Mouse (Mus musculus) liver, embryonic 12.5 days (tissue): ENCODE results near the gene Got1. TPM values are rescaled to one million over a fixed set of nuclear protein-coding genes. Genes with fewer than 3 reads are reported as not detected.
"Not testable (repeated sequence)": the region's sequence is repeated elsewhere in the genome, so short reads cannot be mapped to it uniquely, and the experiment has no call there.

Experiments
- ATAC-seq: fragments of 200-750 bp; cut with Nextera tagmentation; 2 replicates; pipeline ENCODE4 v1.8.0; 2017; ENCODE audit warnings: moderate number of reproducible peaks, mild to moderate bottlenecking, moderate library complexity
- H3K27ac ChIP-seq: fragments of 300-500 bp; sonication (generic); 2 replicates; pipeline ENCODE4 v1.5.1; 2016; ENCODE audit warnings: mild to moderate bottlenecking
- H3K27me3 ChIP-seq: fragments of 300-500 bp; sonication (generic); replicated peaks from 2 replicates; pipeline ENCODE4 v1.6.1; 2016; ENCODE audit warnings: mild to moderate bottlenecking, moderate library complexity
- H3K36me3 ChIP-seq: fragments of 300-500 bp; sonication (generic); 2 replicates; pipeline ENCODE4 v1.6.1; 2016; ENCODE audit warnings: mild to moderate bottlenecking, moderate library complexity
- H3K4me1 ChIP-seq: fragments of 300-500 bp; sonication (generic); 2 replicates; pipeline ENCODE4 v1.6.1; 2016
- H3K4me2 ChIP-seq: fragments of 300-500 bp; sonication (generic); 2 replicates; pipeline ENCODE4 v1.6.1; 2016; ENCODE audit warnings: mild to moderate bottlenecking, moderate library complexity
- H3K4me3 ChIP-seq: fragments of 300-500 bp; sonication (generic); 2 replicates; pipeline ENCODE4 v1.5.1; 2016; ENCODE audit warnings: mild to moderate bottlenecking, moderate library complexity
- H3K9ac ChIP-seq: fragments of 300-500 bp; sonication (generic); 2 replicates; pipeline ENCODE4 v1.6.1; 2016; ENCODE audit warnings: mild to moderate bottlenecking, moderate library complexity
- H3K9me3 ChIP-seq: fragments of 300-500 bp; sonication (generic); replicated peaks from 2 replicates; pipeline ENCODE4 v1.6.1; 2016; ENCODE audit warnings: mild to moderate bottlenecking, moderate library complexity
- WGBS: fragments of 180-500 bp; shearing (Covaris S2); methylation state at CpG from one replicate; pipeline ENCODE4 v1.1.7; 2016; ENCODE audit not compliant: insufficient replicate concordance; 5-methylcytosine and 5-hydroxymethylcytosine counted together
- polyA plus RNA-seq: library from polyadenylated mRNA; unstranded; fragments of >200 nt; fragmentation: Nextera tagmentation; extraction: Ambion mirVana; gene quantifications from 2 replicates; pipeline ENCODE4 v1.2.1, GENCODE M21; 2016

Gene Got1
- polyA plus RNA-seq, 1 experiment from 2014 or later: 27.6 TPM

DNA sequence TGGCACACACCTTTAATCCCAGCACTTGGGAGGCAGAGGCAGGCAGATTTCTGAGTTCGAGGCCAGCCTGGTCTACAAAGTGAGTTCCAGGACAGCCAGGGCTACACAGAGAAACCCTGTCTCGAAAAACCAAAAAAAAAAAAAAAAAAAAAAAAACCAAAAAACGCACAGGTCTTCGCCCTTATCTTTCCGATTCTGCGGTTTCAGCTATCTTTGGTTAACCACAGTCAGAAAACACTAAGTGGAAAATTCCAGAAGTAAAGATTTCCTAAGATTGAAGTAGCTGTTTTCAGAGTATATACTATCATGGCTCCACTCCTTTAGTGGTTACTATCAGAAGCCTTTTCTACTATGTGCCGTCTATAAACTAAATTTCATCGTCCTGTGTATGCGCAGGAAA is 20.8 kb downstream of the Got1 start:
- not testable (repeated sequence) for H3K4me3 ChIP-seq, H3K4me2 ChIP-seq, H3K4me1 ChIP-seq, H3K9ac ChIP-seq, ATAC-seq, H3K27me3 ChIP-seq, H3K27ac ChIP-seq, H3K9me3 ChIP-seq
- peaks cover 83% of the 10 kb centered on the region for H3K36me3 ChIP-seq
- 72% methylated on average over 8 of the region's 9 CpGs for WGBS

DNA sequence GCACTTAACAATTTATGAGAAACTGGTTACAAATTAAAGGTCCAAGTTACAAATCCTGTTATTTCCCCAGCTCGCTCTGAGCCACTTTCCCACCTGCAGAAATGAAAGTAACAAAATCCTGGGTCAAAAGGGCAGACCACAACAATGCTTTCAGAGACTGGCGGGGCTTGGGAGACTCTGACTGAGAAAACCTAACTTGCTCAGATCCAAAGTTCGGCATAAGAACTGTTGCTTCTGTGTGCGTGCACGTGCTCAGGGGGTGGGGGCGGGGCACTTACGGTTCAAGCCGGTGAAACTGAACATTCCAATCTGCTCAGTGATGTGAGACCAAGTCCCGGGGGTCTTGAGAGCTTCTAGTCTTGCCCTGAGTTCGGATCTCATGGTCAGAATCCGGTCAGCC is 21.8 kb downstream of the Got1 start:
- Histone ChIP-seq H3K36me3 (peaks cover 81% of the 10 kb centered on the region), H3K27me3 (no peaks in the 10 kb centered on the region)
- 80% methylated on average over 11 of the region's 11 CpGs for WGBS

DNA sequence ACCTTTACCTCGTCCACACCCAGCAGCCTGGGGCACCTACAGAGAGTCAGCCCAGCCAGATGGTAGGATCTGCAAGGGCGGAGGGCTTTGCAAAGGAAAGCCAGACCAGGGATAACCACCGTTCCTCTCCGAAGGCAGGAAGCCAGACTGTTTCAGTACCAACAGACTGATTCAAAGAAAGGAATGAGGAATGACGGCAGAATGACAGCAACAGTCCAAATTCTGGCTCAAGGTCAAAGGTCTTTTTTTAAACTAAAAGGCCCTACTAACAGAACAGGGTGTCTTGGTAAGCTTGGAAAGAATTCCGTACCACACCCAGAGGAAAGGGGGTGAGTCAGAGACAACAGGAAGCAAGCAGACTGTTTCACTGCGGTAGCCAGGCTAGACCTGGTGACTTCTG is 25.5 kb downstream of the Got1 start:
- WGBS: 78% methylated on average over 7 of the region's 7 CpGs
- ATAC-seq: no peak
- Histone ChIP-seq H3K4me2 (no peak overlapping the region), H3K27ac (no peak overlapping the region), H3K27me3 (no peaks in the 10 kb centered on the region; the same call in 1 of the 2 replicates), H3K9ac (no peak overlapping the region), H3K4me1 (peaks cover 24% of the 10 kb centered on the region), H3K36me3 (peaks cover 49% of the 10 kb centered on the region), H3K4me3 (no peak overlapping the region), H3K9me3 (no peaks in the 10 kb centered on the region)

More for the DNA sequence above, 21.8 kb downstream of the Got1 start:
- Histone ChIP-seq H3K9ac (no peak overlapping the region), H3K4me3 (no peak overlapping the region), H3K9me3 (no peaks in the 10 kb centered on the region), H3K4me1 (no peaks in the 10 kb centered on the region), H3K4me2 (no peak overlapping the region), H3K27ac (no peak overlapping the region)
- ATAC-seq: no peak

DNA sequence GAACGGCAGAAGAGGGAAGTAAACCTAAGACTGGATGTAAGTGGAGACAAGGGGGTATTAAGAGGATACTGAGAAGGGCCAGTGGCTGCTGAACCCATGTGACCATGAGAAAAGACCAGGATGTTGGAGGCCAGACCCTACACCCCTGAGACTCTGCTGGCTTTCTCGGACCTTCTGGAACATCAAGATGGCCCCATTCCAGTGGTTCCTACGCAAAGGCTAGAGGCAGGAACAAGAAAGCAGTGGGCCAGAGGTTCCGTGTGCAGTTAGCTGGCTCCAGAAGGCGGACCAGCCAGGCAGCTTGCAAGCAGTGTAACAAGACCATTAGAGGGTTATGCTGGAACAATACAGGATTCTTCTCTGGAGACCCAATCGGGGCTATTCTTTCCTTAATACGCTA is 27.0 kb downstream of the Got1 start:
- peaks cover 36% of the 10 kb centered on the region for H3K4me1 ChIP-seq
- no peak for ATAC-seq
- no peak overlapping the region for H3K4me3 ChIP-seq
- H3K36me3 ChIP-seq: peaks cover 38% of the 10 kb centered on the region
- no peaks in the 10 kb centered on the region; the same call in 1 of the 2 replicates for H3K27me3 ChIP-seq
- H3K4me2 ChIP-seq: no peak overlapping the region
- no peak overlapping the region for H3K27ac ChIP-seq
- 78% methylated on average over 7 of the region's 7 CpGs for WGBS
- H3K9me3 ChIP-seq: no peaks in the 10 kb centered on the region
- no peak overlapping the region for H3K9ac ChIP-seq

DNA sequence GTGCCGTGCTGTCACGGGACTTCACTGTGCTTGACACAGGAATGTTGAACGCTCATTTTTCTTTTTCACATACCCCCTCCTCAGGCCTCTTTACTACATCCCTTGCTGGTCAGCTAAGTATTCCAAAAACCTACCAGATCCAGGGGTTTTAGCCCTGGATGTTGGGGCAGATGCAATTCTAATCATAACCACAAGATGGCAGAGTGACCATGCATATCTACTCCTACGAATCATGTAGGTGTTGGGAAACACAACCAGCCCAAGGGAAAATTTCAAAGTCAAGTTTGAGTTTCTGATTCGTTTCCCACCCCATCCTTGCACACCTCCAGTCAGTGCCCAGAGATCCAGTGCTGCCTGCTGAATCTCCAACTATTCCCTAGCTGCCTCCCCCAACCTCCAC is 28.6 kb downstream of the Got1 start:
- Histone ChIP-seq H3K9me3 (no peaks in the 10 kb centered on the region), H3K4me2 (peak overlapping the region; percentile 77), H3K27me3 (no peaks in the 10 kb centered on the region; the same call in 1 of the 2 replicates), H3K36me3 (peaks cover 25% of the 10 kb centered on the region), H3K4me3 (no peak overlapping the region), H3K27ac (no peak overlapping the region), H3K4me1 (peaks cover 36% of the 10 kb centered on the region), H3K9ac (0 out of 2 replicates have a peak overlapping the region, but pooled peaks have one; percentile 27)
- ATAC-seq: no peak
- WGBS: 15% methylated on average over 5 of the region's 5 CpGs

DNA sequence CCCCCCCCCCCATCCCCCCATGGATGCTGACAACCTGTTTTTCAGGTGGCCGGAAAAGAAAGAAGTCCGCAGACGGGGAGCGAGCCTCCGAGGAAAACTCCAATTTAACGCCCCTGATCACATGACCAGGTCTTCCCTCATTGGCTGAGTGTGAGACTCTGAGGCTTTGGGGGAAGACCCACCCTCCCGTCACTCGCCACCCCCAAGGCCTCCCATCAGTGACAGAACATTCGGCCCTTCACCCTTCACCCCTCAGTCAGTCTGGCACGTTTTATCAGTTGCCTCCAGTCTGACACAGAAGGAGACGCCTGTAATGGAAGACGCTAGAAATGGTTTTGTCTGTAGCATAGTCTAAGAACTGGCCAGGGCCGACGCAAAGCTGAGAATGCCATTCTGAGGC is 29.5 kb downstream of the Got1 start:
- H3K27me3 ChIP-seq: no peaks in the 10 kb centered on the region; the same call in 1 of the 2 replicates
- no peaks in the 10 kb centered on the region for H3K9me3 ChIP-seq
- peak overlapping the region; percentile 77 for H3K4me2 ChIP-seq
- H3K4me3 ChIP-seq: peak overlapping the region; percentile 49
- peaks cover 16% of the 10 kb centered on the region for H3K36me3 ChIP-seq
- 6% methylated on average over 14 of the region's 14 CpGs for WGBS
- H3K27ac ChIP-seq: peak overlapping the region; percentile 82
- H3K9ac ChIP-seq: peak overlapping the region; percentile 61
- H3K4me1 ChIP-seq: peaks cover 36% of the 10 kb centered on the region
- ATAC-seq: peak; percentile 91

DNA sequence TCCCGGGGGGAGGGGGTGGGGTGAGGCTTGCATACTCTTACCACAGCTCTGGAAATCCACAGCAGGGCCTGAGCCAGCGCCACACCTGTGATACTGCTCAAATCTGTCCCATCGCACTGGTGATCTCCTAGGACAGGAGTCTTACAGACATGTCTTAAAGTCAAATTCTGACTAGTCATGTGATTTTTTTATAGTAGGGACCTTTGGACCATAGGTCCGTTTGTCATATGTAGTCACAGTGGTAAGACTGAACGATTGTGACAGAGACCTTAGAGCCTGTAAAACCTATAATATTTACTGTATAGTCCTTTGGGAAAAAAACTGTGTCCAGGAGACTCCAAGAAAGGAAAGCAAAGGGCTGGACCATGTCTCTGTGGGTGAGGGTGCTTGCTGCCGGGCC is 30.5 kb downstream of the Got1 start:
- H3K36me3 ChIP-seq: peaks cover 5% of the 10 kb centered on the region
- H3K9ac ChIP-seq: no peak overlapping the region
- no peak overlapping the region for H3K4me3 ChIP-seq
- peak overlapping the region; percentile 77; the same call in 1 of the 2 replicates for H3K4me2 ChIP-seq
- peaks cover 4% of the 10 kb centered on the region; the same call in 1 of the 2 replicates for H3K27me3 ChIP-seq
- ATAC-seq: no peak
- no peaks in the 10 kb centered on the region for H3K9me3 ChIP-seq
- 75% methylated on average over 6 of the region's 6 CpGs for WGBS
- H3K27ac ChIP-seq: no peak overlapping the region
- peaks cover 36% of the 10 kb centered on the region for H3K4me1 ChIP-seq

DNA sequence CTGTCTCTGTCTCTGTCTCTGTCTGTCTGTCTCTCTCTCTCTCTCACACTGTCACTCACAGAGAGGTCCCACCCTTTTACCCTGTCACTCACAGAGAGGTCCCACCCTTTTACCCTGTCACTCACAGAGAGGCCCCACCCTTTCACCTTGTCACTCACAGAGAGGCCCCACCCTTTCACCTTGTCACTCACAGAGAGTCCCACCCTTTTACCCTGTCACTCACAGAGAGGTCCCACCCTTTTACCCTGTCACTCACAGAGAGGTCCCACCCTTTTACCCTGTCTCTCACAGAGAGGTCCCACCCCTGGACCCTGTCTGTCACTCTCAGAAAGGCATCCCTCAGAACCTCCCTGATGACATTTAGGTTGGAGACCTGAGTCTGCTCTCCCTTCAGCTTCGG is 31.1 kb downstream of the Got1 start:
- not testable (repeated sequence) for H3K4me3 ChIP-seq, H3K9me3 ChIP-seq, H3K4me2 ChIP-seq, H3K36me3 ChIP-seq, H3K27me3 ChIP-seq, H3K9ac ChIP-seq, H3K27ac ChIP-seq
- peak; percentile 17; the same call in 1 of the 2 replicates for ATAC-seq
- peaks cover 36% of the 10 kb centered on the region for H3K4me1 ChIP-seq
- 67% methylated on average over 1 of the region's 1 CpGs for WGBS

DNA sequence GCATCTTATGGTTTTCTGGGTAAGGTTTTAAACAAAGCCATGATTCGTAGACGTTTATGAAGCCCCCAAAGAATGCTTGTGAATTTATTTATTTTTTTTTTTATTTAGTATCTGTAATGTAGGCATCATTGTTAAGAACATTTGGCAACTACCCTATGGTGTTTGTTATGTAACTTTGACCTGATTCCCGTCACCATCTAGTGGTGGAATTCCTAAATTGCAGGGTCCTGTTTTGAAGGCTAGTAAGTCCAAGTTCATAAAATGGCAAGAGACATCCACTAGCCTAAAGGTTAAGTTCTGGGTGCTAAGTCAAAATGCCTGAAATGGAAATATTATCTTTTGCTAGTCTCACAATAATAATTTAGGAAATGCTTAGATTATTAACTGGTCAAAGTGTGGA is 37.0 kb downstream of the Got1 start:
- no peak overlapping the region for H3K4me3 ChIP-seq

DNA sequence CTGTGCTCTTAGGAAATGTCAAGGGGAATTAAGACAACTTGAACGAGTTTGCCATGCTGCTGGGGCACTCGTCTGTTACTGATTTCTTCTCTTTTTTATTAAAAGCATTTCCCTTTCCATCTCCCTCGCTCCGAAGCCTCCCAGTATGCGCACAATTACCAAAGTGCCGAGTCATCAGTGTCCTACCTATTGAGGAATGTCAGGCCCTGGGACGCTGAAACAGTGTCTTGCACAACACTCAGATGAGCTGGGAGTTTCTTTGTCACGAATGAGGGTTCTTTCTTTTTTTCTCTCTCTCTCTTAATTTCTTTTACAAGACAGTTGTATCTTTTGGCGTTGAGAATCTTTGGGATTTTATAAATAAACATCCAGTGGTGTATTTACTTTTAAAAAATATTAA is 43.9 kb downstream of the Got1 start:
- Histone ChIP-seq H3K27me3 (peaks cover 14% of the 10 kb centered on the region), H3K27ac (no peak overlapping the region), H3K4me3 (no peak overlapping the region), H3K9ac (no peak overlapping the region), H3K9me3 (no peaks in the 10 kb centered on the region), H3K4me1 (peaks cover 10% of the 10 kb centered on the region), H3K36me3 (no peaks in the 10 kb centered on the region), H3K4me2 (no peak overlapping the region)
- 53% methylated on average over 9 of the region's 9 CpGs for WGBS
- ATAC-seq: no peak

More for the DNA sequence above, 37.0 kb downstream of the Got1 start:
- H3K36me3 ChIP-seq: no peaks in the 10 kb centered on the region
- H3K4me2 ChIP-seq: no peak overlapping the region
- no peaks in the 10 kb centered on the region for H3K4me1 ChIP-seq
- no peak for ATAC-seq
- no peak overlapping the region for H3K9ac ChIP-seq
- whole genome bisulfite sequencing: 21% methylated on average over 3 of the region's 3 CpGs
- 0 out of 2 replicates have a peak, but pooled peaks cover 4% of the 10 kb centered on the region for H3K27me3 ChIP-seq
- no peak overlapping the region for H3K27ac ChIP-seq
- H3K9me3 ChIP-seq: no peaks in the 10 kb centered on the region

DNA sequence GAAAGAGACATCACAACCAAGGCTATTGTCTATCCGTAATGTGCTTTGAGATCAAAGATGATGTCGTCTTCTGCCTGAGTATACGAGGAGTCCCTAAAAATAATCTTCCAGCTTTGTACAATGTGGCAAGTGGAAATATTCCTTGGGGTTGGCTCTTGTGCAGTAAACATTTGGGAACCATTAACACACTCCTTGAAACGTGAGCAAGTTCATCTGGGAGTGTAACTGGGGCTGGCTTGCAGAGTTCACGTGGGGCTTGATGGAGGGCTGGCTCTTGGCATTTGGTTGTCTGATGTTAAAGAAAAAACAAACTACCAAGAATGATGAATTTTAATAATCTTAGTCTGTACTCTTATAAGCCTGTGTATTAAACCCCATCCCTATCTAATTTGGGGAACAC is 45.0 kb downstream of the Got1 start:
- Histone ChIP-seq H3K9me3 (no peaks in the 10 kb centered on the region), H3K27me3 (peaks cover 23% of the 10 kb centered on the region), H3K4me1 (peaks cover 10% of the 10 kb centered on the region), H3K4me3 (no peak overlapping the region), H3K27ac (no peak overlapping the region), H3K36me3 (no peaks in the 10 kb centered on the region), H3K4me2 (no peak overlapping the region), H3K9ac (no peak overlapping the region)
- no peak for ATAC-seq
- WGBS: 79% methylated on average over 5 of the region's 5 CpGs

DNA sequence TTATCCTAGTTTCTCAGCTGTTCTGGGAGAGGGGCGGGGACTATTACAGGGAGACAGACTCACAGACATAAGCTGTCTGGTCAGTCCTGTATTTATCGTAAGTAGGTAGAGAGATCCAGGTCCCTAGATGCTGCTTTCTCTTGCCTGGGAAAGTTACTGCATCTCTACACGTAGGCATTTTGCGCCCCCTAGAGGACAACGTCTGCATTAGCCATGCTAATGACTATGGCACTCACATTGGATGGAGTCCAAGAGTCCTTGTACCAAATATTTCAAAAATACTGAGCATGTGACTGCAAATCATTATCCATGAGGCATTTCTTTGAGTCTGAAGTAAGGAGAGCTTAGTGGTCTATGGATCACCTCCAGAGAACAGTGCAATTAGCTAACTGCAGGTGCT is 45.5 kb downstream of the Got1 start:
- ATAC-seq: no peak
- 17% methylated on average over 5 of the region's 5 CpGs for WGBS

DNA sequence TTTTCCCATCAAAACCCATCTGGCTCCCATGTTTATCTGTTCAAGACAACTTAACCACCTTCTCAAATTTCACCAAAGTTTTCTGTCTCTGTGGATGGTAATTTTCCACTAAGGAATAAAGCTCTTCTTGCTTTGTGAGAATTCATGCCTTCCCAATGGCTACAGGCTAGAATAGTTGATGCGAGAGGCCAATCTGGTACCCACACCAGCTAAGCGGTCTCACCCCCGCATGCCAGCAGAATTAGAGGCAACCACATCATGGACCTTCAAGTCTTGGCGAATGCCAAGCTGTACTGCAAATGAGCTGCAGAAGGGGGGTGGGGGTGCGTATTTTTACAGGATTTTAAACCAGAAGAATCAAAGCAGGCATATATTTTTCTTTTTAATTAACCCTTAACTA is 47.0 kb downstream of the Got1 start:
- no peak overlapping the region for H3K9ac ChIP-seq
- no peak overlapping the region for H3K4me2 ChIP-seq
- H3K27me3 ChIP-seq: peaks cover 25% of the 10 kb centered on the region
- no peaks in the 10 kb centered on the region for H3K9me3 ChIP-seq
- H3K4me3 ChIP-seq: no peak overlapping the region
- H3K36me3 ChIP-seq: no peaks in the 10 kb centered on the region
- H3K27ac ChIP-seq: no peak overlapping the region
- 71% methylated on average over 5 of the region's 5 CpGs for WGBS
- peaks cover 10% of the 10 kb centered on the region for H3K4me1 ChIP-seq
- no peak for ATAC-seq

More for the DNA sequence above, 45.5 kb downstream of the Got1 start:
- Histone ChIP-seq H3K4me2 (no peak overlapping the region), H3K4me3 (no peak overlapping the region), H3K9me3 (no peaks in the 10 kb centered on the region), H3K27ac (no peak overlapping the region), H3K36me3 (no peaks in the 10 kb centered on the region), H3K4me1 (peaks cover 10% of the 10 kb centered on the region), H3K27me3 (peaks cover 23% of the 10 kb centered on the region), H3K9ac (no peak overlapping the region)
